23 mouse cellular contexts compared by ENCODE assay signal in genomic region chr10:68562344-68562743, GRCm38 (mm10). TPM values are rescaled to one million over a fixed set of nuclear protein-coding genes. Genes with fewer than 3 reads are reported as not detected.
A peak's percentile ranks its signal among the peaks of the same experiment; 100 is the strongest.
DNase-seq lines count a peak whose midpoint lies in the region; ATAC-seq and TF ChIP-seq lines count a peak whose summit lies in the region.
"Had no signal": no experiment of that assay in that cellular context is flagged by ENCODE, and none has a peak within 500 bp of the region (broad histone marks: within the 10 kb centered on the region; RNA-seq: fewer than 3 reads in every experiment).

No protein-coding gene starts in this region.

- 54% methylated on average over 5 of the region's 5 CpGs for WGBS in hindbrain, embryonic 16.5 days
- 57% methylated on average over 5 of the region's 5 CpGs for WGBS in hindbrain, embryonic 14.5 days
- 57% methylated on average over 5 of the region's 5 CpGs for WGBS in midbrain, postnatal 0 days
- 82% methylated on average over 5 of the region's 5 CpGs for WGBS in midbrain, embryonic 11.5 days

- no peak overlapping the region for H3K9ac ChIP-seq in hindbrain, embryonic 16.5 days (ENCODE audit: low read depth, low read length)
- H3K9ac ChIP-seq in hindbrain, embryonic 14.5 days, result no peak overlapping the region
- H3K9ac ChIP-seq in midbrain, postnatal 0 days (replicated peaks; ENCODE audit: low read length, poor library complexity, severe bottlenecking), result no peak overlapping the region
- H3K9ac ChIP-seq in midbrain, embryonic 11.5 days (ENCODE audit: low read length), result no peak overlapping the region
- H3K9ac ChIP-seq: embryonic facial prominence, embryonic 12.5 days; forebrain, embryonic 13.5 days; liver, postnatal 0 days had no signal

- H3K27ac ChIP-seq in hindbrain, embryonic 16.5 days (ENCODE audit: low read depth, low read length), result no peak overlapping the region
- no peak overlapping the region for H3K27ac ChIP-seq in hindbrain, embryonic 14.5 days
- H3K27ac ChIP-seq in midbrain, postnatal 0 days (ENCODE audit: low read depth, low read length), result no peak overlapping the region
- no peak overlapping the region for H3K27ac ChIP-seq in midbrain, embryonic 11.5 days (ENCODE audit: low read depth, low read length)
- H3K27ac ChIP-seq: embryonic facial prominence, embryonic 12.5 days; forebrain, embryonic 13.5 days; hindbrain, embryonic 10.5 days; limb, embryonic 10.5 days had no signal

- TF ChIP-seq CTCF in midbrain, postnatal 0 days (IDR thresholded peaks at IDR 0.05), result no peak

- H3K27me3 ChIP-seq in hindbrain, embryonic 16.5 days (replicated peaks; ENCODE audit: control insufficient read depth, insufficient read depth, low read length), result no peaks in the 10 kb centered on the region
- no peaks in the 10 kb centered on the region for H3K27me3 ChIP-seq in hindbrain, embryonic 14.5 days (ENCODE audit: control insufficient read depth, insufficient read depth, low read length)
- no peaks in the 10 kb centered on the region for H3K27me3 ChIP-seq in midbrain, postnatal 0 days (ENCODE audit: insufficient read depth, low read length)
- no peaks in the 10 kb centered on the region for H3K27me3 ChIP-seq in midbrain, embryonic 11.5 days (ENCODE audit: control insufficient read depth, insufficient read depth, low read length)
- H3K27me3 ChIP-seq: embryonic facial prominence, embryonic 12.5 days; forebrain, embryonic 13.5 days had no signal

- DNase-seq in hindbrain, embryonic 14.5 days (ENCODE audit: low spot score), result no peak
- DNase-seq in midbrain, postnatal 0 days (ENCODE audit: low spot score), result peak; percentile 46
- DNase-seq in midbrain, embryonic 11.5 days (ENCODE audit: low spot score, missing footprints), result no peak
- peak; percentile 7 to 18 for DNase-seq in frontal cortex, postnatal 10 days (ENCODE audit: low spot score in 2 of 2)
- DNase-seq in left cerebral cortex, postnatal 36 days (ENCODE audit: low spot score in 2 of 2), result peak; percentile 22 to 35
- no peak for DNase-seq in testis, postnatal 14 days (ENCODE audit: low spot score)
- no peak for DNase-seq in adrenal gland, adult 2 months
- DNase-seq: cerebellum, adult 9-10 months; gastrocnemius, postnatal 25 days; kidney, adult 9 months; kidney, postnatal 25 days; liver, postnatal 0 days; lung, postnatal 14 days; thymus, postnatal 25 days had no signal

- intact Hi-C loops in left cerebral cortex, postnatal 36 days (cut with DNase I), result no loop called here

- ATAC-seq in hindbrain, embryonic 16.5 days, result 0 out of 2 replicates have a peak, but pooled peaks have one; percentile 34
- ATAC-seq in hindbrain, embryonic 14.5 days (ENCODE audit: low FRiP score), result no peak
- ATAC-seq in midbrain, postnatal 0 days (ENCODE audit: low FRiP score), result no peak
- ATAC-seq in midbrain, embryonic 11.5 days (ENCODE audit: low FRiP score), result no peak
- ATAC-seq: forebrain, embryonic 13.5 days; liver, postnatal 0 days had no signal

- peaks cover 3% of the 10 kb centered on the region for H3K4me1 ChIP-seq in hindbrain, embryonic 16.5 days (ENCODE audit: control insufficient read depth, insufficient read depth, low read depth, low read length)
- peaks cover 6% of the 10 kb centered on the region; the same call in 1 of the 2 replicates for H3K4me1 ChIP-seq in hindbrain, embryonic 14.5 days (replicated peaks; ENCODE audit: control insufficient read depth, insufficient read depth, low read length)
- no peaks in the 10 kb centered on the region for H3K4me1 ChIP-seq in midbrain, postnatal 0 days (ENCODE audit: insufficient read depth, low read length)
- H3K4me1 ChIP-seq in midbrain, embryonic 11.5 days (ENCODE audit: control insufficient read depth, insufficient read depth, low read length), result peaks cover 3% of the 10 kb centered on the region; the same call in 1 of the 2 replicates
- H3K4me1 ChIP-seq: hindbrain, embryonic 10.5 days had no signal

- H3K36me3 ChIP-seq in hindbrain, embryonic 16.5 days (ENCODE audit: control insufficient read depth, insufficient read depth, low read length), result no peaks in the 10 kb centered on the region
- H3K36me3 ChIP-seq in hindbrain, embryonic 14.5 days (replicated peaks; ENCODE audit: control insufficient read depth, insufficient read depth), result no peaks in the 10 kb centered on the region
- no peaks in the 10 kb centered on the region for H3K36me3 ChIP-seq in midbrain, postnatal 0 days (ENCODE audit: insufficient read depth, low read length)
- no peaks in the 10 kb centered on the region for H3K36me3 ChIP-seq in midbrain, embryonic 11.5 days (ENCODE audit: control insufficient read depth, insufficient read depth, low read length)
- H3K36me3 ChIP-seq: embryonic facial prominence, embryonic 12.5 days; hindbrain, embryonic 10.5 days; limb, embryonic 10.5 days had no signal

- H3K4me3 ChIP-seq in hindbrain, embryonic 16.5 days (ENCODE audit: low read length), result no peak overlapping the region
- H3K4me3 ChIP-seq in hindbrain, embryonic 14.5 days (replicated peaks; ENCODE audit: low read length), result no peak overlapping the region
- H3K4me3 ChIP-seq in midbrain, postnatal 0 days (ENCODE audit: low read depth, low read length), result no peak overlapping the region
- H3K4me3 ChIP-seq in midbrain, embryonic 11.5 days (ENCODE audit: low read depth, low read length), result no peak overlapping the region
- H3K4me3 ChIP-seq: embryonic facial prominence, embryonic 12.5 days; erythroblast, embryonic 14.5 days; forebrain, embryonic 13.5 days; hindbrain, embryonic 10.5 days; limb, embryonic 10.5 days had no signal

- H3K4me2 ChIP-seq in hindbrain, embryonic 16.5 days (ENCODE audit: low read length), result no peak overlapping the region
- H3K4me2 ChIP-seq in hindbrain, embryonic 14.5 days (replicated peaks), result no peak overlapping the region
- H3K4me2 ChIP-seq in midbrain, postnatal 0 days (ENCODE audit: low read depth, low read length, poor library complexity, severe bottlenecking), result no peak overlapping the region
- H3K4me2 ChIP-seq in midbrain, embryonic 11.5 days, result no peak overlapping the region
- H3K4me2 ChIP-seq: embryonic facial prominence, embryonic 12.5 days; forebrain, embryonic 13.5 days had no signal

- no peaks in the 10 kb centered on the region for H3K9me3 ChIP-seq in hindbrain, embryonic 16.5 days (ENCODE audit: control insufficient read depth, low read length)
- no peaks in the 10 kb centered on the region for H3K9me3 ChIP-seq in hindbrain, embryonic 14.5 days (ENCODE audit: control insufficient read depth, low read length)
- no peaks in the 10 kb centered on the region for H3K9me3 ChIP-seq in midbrain, postnatal 0 days (ENCODE audit: low read length)
- no peaks in the 10 kb centered on the region for H3K9me3 ChIP-seq in midbrain, embryonic 11.5 days (ENCODE audit: control insufficient read depth, low read length)
- H3K9me3 ChIP-seq: embryonic facial prominence, embryonic 12.5 days; forebrain, embryonic 13.5 days; hindbrain, embryonic 10.5 days; limb, embryonic 10.5 days had no signal

RNA-seq across cellular contexts. Expression of gene Cabcoco1, which starts 20.6 kb away (rescaled TPM):
- polyA plus RNA-seq in hindbrain, embryonic 16.5 days (2015; fragmentation: Nextera tagmentation; extraction: Ambion mirVana), result 2.8 and 4.2 TPM in 2 replicates
- polyA plus RNA-seq in hindbrain, embryonic 14.5 days (2014; fragmentation: Nextera tagmentation; extraction: Ambion mirVana), result 1.9 and 2.7 TPM in 2 replicates
- total RNA-seq in midbrain, postnatal 0 days (2014; rRNA removed), result 0.71 and 1.6 TPM in 2 replicates
- 3.8 TPM in 2 replicates for polyA plus RNA-seq in midbrain, postnatal 0 days (2015; fragmentation: Nextera tagmentation; extraction: Ambion mirVana)
- polyA plus RNA-seq in midbrain, embryonic 11.5 days (2014; fragmentation: Nextera tagmentation; extraction: Ambion mirVana), result 0.12 and 0.18 TPM in 2 replicates
- total RNA-seq in left cerebral cortex, postnatal 36 days (2021), result 1 to 10 TPM; 2.7 to 2.9 TPM
- 1 to 10 TPM; 3.9 to 4.1 TPM for total RNA-seq in adrenal gland, adult 2 months (2021)
- 0.49 TPM in 1 of 2 replicates, not detected in the other for polyA plus RNA-seq in adrenal gland, adult 2 months (2012; rRNA removed)
- total RNA-seq: megakaryocyte, adult 5-6 weeks; monocyte, adult 5-6 weeks had no signal
- polyA plus RNA-seq: erythroblast, embryonic 14.5 days; neural tube, embryonic 11.5 days had no signal

Comparison
In these comparisons a context has a peak if more than half of its experiments do, and no peak if none do; other contexts are left out.
1. DNase-seq: peak in midbrain, postnatal 0 days (single experiment), frontal cortex, postnatal 10 days (2 of 2) and left cerebral cortex, postnatal 36 days (2 of 2); none in hindbrain, embryonic 14.5 days (single experiment), midbrain, embryonic 11.5 days (single experiment), testis, postnatal 14 days (single experiment) and adrenal gland, adult 2 months (single experiment).